Mouse (Mus musculus): ENCODE results near the gene Olfr611.
"Not testable (repeated sequence)": the region's sequence is repeated elsewhere in the genome, so short reads cannot be mapped to it uniquely, and the experiment has no call there.

Gene Olfr611

DNA sequence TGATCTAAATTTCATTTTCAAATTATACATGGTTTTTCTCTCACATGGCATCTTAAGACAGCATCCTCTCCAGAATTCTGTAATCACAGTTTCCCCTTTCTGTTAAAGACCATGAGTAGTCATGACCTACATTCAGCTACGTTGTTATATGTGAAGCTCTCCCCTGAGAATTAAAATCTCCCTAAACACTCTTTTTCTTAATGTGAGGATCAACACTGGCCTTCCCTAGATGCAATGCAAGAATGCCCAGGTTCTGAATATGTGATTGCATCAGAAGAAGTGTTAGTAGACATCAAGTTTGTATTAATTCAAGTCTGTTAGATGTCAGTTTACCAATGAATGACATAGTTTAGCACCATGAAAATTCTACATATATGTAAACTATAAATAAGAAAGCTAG is at the start of gene Olfr611:
Gene Olfr611 (minus strand): TSS at position 101 of the 400 bp plus-strand sequence.
- not testable (repeated sequence) for DNase-seq (ENCODE audit: low read depth, low spot score)

DNA sequence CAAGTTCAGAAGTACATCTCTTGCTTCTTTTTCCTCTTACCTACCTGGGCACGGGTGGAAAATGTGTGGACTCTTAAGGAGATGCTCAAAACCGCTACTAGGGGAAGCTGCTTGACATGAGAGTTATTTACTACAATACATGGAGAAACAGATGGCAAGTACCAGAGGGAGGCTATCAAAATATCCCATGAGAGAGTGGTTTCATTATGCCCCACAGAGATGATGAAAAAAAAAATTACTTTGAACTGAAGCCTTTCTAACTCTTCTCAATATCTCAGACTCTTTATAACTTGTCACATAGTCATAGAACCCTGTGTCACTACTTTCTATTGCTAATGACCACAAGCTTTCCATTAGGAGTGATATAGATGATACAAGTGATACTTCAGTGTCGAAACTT is 48.4 kb upstream of the Olfr611 start, which contains the start of gene Olfr616:
Gene Olfr616 (minus strand): TSS at position 101 of the 400 bp plus-strand sequence.
- no peak for DNase-seq (ENCODE audit: low read depth, low spot score)

DNA sequence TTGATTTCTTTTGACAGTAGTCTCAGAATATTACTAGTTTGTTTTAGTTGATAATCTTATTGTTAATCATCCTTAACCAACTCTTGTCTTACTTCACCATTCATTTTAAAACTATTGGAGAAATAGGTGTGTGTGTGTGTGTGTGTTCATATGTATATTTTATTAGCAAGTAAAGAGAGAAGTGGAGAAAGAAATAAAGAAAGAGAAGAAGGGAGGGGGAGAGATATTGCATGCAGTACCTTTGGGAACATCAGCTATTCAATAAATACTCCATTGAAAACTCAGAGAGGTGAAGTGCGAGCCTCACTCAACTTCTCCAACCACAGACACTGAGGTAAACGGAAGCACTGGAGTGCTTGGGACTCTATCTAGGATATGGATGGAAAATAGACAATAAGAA is 35.1 kb upstream of the Olfr611 start, which contains the start of gene Olfr615:
Gene Olfr615 (plus strand): TSS at position 301 of the 400 bp plus-strand sequence.
- no peak for DNase-seq (ENCODE audit: low read depth, low spot score)

- DNase-seq (ENCODE audit: low read depth, low spot score), result no peak
These were observed 27.1 kb upstream of the Olfr611 start, which contains the start of gene Olfr613 for GRCm38 (mm10) chr7:103547774-103548173. TSS of gene Olfr613 (plus strand) at chr7:103548074.

DNA sequence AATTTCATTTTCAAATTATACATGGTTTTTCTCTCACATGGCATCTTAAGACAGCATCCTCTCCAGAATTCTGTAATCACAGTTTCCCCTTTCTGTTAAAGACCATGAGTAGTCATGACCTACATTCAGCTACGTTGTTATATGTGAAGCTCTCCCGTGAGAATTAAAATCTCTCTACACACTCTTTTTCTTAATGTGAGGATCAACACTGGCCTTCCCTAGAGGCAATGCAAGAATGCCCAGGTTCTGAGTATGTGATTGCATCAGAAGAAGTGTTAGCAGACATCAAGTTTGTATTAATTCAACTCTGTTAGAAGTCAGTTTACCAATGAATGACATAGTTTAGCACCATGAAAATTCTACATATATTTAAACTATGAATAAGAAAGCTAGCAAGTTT is 22.0 kb upstream of the Olfr611 start, which contains the start of gene Olfr612:
Gene Olfr612 (minus strand): TSS at position 101 of the 400 bp plus-strand sequence.
- not testable (repeated sequence) for DNase-seq (ENCODE audit: low read depth, low spot score)

DNA sequence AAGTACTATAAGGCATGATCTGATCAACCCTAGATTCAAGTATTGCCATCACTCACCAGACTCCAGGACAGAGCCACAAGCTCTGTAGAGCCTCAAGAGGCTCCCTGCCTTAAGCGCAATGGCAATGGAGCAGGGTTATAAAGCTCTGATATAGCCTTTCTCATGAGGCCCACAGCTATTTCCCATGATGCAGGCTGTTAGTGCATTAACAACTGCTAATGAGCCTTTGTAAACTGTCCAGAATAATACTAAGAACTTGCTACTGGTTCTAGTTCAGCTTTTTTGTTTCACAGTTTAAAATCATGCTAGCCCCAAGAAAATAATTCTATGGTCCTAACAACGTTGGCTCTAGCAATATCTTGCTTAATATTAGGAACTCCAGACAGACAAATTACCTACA is 8.6 kb downstream of the Olfr611 start, which contains the start of gene Olfr610:
Gene Olfr610 (minus strand): TSS at position 101 of the 400 bp plus-strand sequence.
- DNase-seq (ENCODE audit: low read depth, low spot score), result no peak

DNA sequence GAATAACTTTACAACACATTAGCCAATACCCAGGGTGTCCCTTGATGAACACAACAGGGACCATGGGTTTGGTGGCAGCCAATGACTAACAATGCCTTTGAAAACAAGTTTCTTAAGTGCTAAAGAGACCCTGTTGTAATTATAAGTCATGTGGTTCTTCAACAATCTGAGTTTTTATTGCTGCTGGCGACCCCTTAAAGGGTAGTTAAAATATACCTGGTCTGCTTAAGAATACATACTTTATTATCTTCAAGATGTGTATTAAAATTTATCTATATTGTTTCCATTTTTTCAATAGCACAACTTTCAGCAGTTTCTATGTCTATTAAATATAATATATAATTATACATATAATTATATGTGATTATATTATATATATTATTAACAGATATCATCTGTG is 22.7 kb downstream of the Olfr611 start, which contains the start of gene Olfr609:
Gene Olfr609 (minus strand): TSS at position 101 of the 400 bp plus-strand sequence.
- DNase-seq (ENCODE audit: low read depth, low spot score), result no peak

- DNase-seq (ENCODE audit: low read depth, low spot score), result not testable (repeated sequence)
These were observed 43.5 kb downstream of the Olfr611 start for GRCm38 (mm10) chr7:103477106-103477505.

DNA sequence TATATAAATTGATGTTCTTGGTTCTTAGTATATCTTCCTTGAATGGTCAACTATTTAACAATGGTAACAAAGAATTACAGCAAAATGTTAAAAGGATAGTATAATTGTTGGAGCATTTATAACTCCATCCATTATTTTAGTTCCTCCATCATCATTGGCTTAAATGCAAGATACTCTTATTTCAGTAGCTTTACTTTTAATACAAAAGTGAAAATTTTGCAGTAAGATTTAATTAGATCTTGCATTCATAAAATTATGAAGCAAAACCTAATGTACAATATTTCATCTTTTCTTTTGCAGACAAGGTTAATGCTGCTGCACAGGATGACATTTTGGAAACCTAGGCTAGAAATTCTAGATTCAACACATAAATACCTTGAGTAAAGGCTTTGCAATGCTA is 51.1 kb downstream of the Olfr611 start, which contains the start of gene Olfr608:
Gene Olfr608 (plus strand): TSS at position 301 of the 400 bp plus-strand sequence.
- no peak for DNase-seq (ENCODE audit: low read depth, low spot score)
